Mouse (Mus musculus) C2C12 (cell line): ENCODE measurements around the gene Oprm1.

Experiments used
- CEBPB ChIP-seq: IDR thresholded peaks from one replicate; pipeline ENCODE4 v1.6.1; 2011; ENCODE audit warnings: low read depth, mild to moderate bottlenecking, control low read depth, moderate library complexity
- CTCF ChIP-seq: IDR thresholded peaks from one replicate; pipeline ENCODE4 v1.5.1; 2011; ENCODE audit not compliant: control insufficient read depth, insufficient read depth, insufficient read length
- FOSL1 ChIP-seq: IDR thresholded peaks from one replicate; pipeline ENCODE4 v1.8.0; 2011; ENCODE audit warnings: mild to moderate bottlenecking, low read length; ENCODE audit not compliant: poor library complexity, insufficient read depth, severe bottlenecking
- MAX ChIP-seq: IDR thresholded peaks from one replicate; pipeline ENCODE4 v1.6.1; 2011; ENCODE audit warnings: mild to moderate bottlenecking, control low read depth
- MYOD1 ChIP-seq: IDR thresholded peaks from one replicate; pipeline ENCODE4 v1.6.1; 2011; ENCODE audit warnings: low read depth; ENCODE audit not compliant: control insufficient read depth, insufficient read length
- MYOG ChIP-seq: IDR thresholded peaks from one replicate; pipeline ENCODE4 v1.6.1; 2011; ENCODE audit not compliant: control insufficient read depth, insufficient read length; ENCODE audit errors: extremely low read depth
- USF1 ChIP-seq: IDR thresholded peaks from one replicate; pipeline ENCODE4 v1.6.1; 2011; ENCODE audit warnings: low read depth, mild to moderate bottlenecking, control low read depth, moderate library complexity

- no peak for TF ChIP-seq CTCF
- TF ChIP-seq MAX: no peak
- TF ChIP-seq USF1: no peak
- TF ChIP-seq CEBPB: no peak
- TF ChIP-seq FOSL1: no peak
- no peak for TF ChIP-seq MYOG
- no peak for TF ChIP-seq MYOD1
Measured at GRCm38 (mm10) chr10:6885460-6885859, 127.2 kb downstream of the Oprm1 start.
